Mouse (Mus musculus): ENCODE measurements at regions not wholly inside any gene's neighbourhood (a gene's known extent, or its start where the extent isn't known, plus 50 kb on each side); places are given as distances from the start of the nearest gene placed in this dataset.

DNA sequence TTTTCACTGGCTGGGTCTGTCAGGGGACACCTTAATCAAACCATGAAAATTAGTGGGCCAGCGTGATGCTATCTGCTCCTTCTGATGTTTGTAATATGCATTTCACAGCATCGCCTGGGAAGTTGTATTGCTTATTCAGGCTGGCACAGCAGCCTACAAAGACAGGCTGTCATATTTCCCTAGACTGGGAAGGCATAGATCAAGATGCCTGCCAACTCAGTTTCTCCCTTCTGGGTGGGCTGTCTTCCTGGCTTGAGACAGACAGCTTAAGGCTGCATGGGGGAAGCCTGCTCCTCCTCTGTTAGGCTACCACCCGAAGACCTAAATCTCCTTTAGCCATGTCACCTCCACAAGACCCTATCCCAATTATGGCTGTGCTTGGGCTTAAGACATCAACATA, 101.8 kb downstream of the Trim29 start:
- TF ChIP-seq CTCF (conservative IDR thresholded peaks at IDR 0.05; ENCODE audit: insufficient read depth, insufficient read length, low read depth, low read length) (no peak), POLR2A (IDR thresholded peaks at IDR 0.05; ENCODE audit: low read depth, low read length) (no peak)

Data from kidney, adult 2 months (tissue).